Mouse (Mus musculus) kidney, postnatal 14 days (tissue): Measurements from ENCODE around the gene Mrpl52.

Experiments
- DNase-seq: peaks from one replicate; pipeline ENCODE4 v3.0.0; 2022; ENCODE audit warnings: mixed read lengths

Gene Mrpl52

GRCm38 (mm10) chr14:54472671-54473070 lies 46.0 kb downstream of the Mrpl52 start:
- no peak for DNase-seq

GRCm38 (mm10) chr14:54474744-54475143 lies 48.0 kb downstream of the Mrpl52 start:
- DNase-seq: no peak

GRCm38 (mm10) chr14:54475941-54476844 lies 49.5 kb downstream of the Mrpl52 start, which contains the start of gene Rem2:
TSS of gene Rem2 (plus strand) at chr14:54476100.
- peak; percentile 69 for DNase-seq

- DNase-seq: no peak
Observed at GRCm38 (mm10) chr14:54477172-54477909, 50.6 kb downstream of the Mrpl52 start.
